Mouse (Mus musculus) urinary bladder, postnatal 4 days (tissue): ENCODE measurements around the gene Nek9.

ENCODE experiments used
- DNase-seq, 2 experiments: peaks; one replicate each; pipeline ENCODE4 v3.0.0; 2021 to 2022; ENCODE audit warnings: low spot score in 2 of 2

The Nek9 gene

GRCm38 (mm10) chr12:85339243-85339729, at the start of gene Nek9:
Gene Nek9 (minus strand): TSS chr12:85339362.
- DNase-seq, result peak; percentile 86 to 92

GRCm38 (mm10) chr12:85385995-85386375, 46.8 kb upstream of the Nek9 start:
- DNase-seq, result no peak

GRCm38 (mm10) chr12:85385329-85385994, 46.3 kb upstream of the Nek9 start:
- DNase-seq, result no peak

- no peak for DNase-seq
These were observed 43.9 kb upstream of the Nek9 start for GRCm38 (mm10) chr12:85382761-85383680.

- DNase-seq, result no peak
These were observed 42.4 kb upstream of the Nek9 start for GRCm38 (mm10) chr12:85381570-85381969.

GRCm38 (mm10) chr12:85380942-85381341, 41.8 kb upstream of the Nek9 start:
- DNase-seq, result no peak

GRCm38 (mm10) chr12:85380308-85380707, 41.1 kb upstream of the Nek9 start:
- no peak for DNase-seq

- DNase-seq, result no peak
These were observed 39.1 kb upstream of the Nek9 start for GRCm38 (mm10) chr12:85378271-85378670.

GRCm38 (mm10) chr12:85374561-85375272, 35.6 kb upstream of the Nek9 start, which contains the start of gene Tmed10:
Gene Tmed10 (minus strand): TSS chr12:85374847.
- peak; percentile 81 to 88 for DNase-seq

- peak; percentile 71 to 74 for DNase-seq
These were observed 34.7 kb upstream of the Nek9 start for GRCm38 (mm10) chr12:85373591-85374560.

- DNase-seq, result no peak
These were observed 33.0 kb upstream of the Nek9 start for GRCm38 (mm10) chr12:85372068-85372665.

- DNase-seq, result no peak
These were observed 29.4 kb upstream of the Nek9 start for GRCm38 (mm10) chr12:85368441-85369063.

GRCm38 (mm10) chr12:85366271-85366670, 27.1 kb upstream of the Nek9 start:
- no peak for DNase-seq

- DNase-seq, result no peak
These were observed 23.3 kb upstream of the Nek9 start for GRCm38 (mm10) chr12:85362510-85362909.

GRCm38 (mm10) chr12:85361580-85361979, 22.4 kb upstream of the Nek9 start:
- no peak for DNase-seq

GRCm38 (mm10) chr12:85361165-85361564, 22.0 kb upstream of the Nek9 start:
- DNase-seq, result no peak

- DNase-seq, result no peak
These were observed 14.9 kb upstream of the Nek9 start for GRCm38 (mm10) chr12:85354061-85354460.

- DNase-seq, result no peak
These were observed 11.5 kb upstream of the Nek9 start for GRCm38 (mm10) chr12:85350407-85351232.

- DNase-seq, result no peak
These were observed 9.2 kb upstream of the Nek9 start for GRCm38 (mm10) chr12:85348338-85348737.
